Mouse (Mus musculus): Measurements from ENCODE around the gene Dhx34.

DNA sequence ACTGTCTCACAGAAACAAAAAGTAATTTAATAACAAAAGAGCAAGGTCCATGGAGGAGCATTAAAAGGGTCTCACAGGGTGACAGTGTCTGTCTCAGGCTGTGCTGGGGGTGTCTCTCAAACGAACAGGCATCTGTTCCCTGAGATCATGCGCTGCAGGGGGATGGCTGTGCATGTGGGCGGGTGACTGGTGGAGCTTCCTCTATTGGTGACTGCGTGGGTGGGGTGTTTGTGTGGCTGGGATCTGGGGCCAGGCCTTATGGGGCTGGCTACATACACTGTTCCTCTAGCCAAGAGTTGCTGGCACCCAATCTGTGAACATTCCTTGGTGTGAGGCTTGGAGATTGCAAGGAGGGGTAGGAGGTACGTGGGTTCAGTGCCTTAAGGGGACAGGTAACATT is 72.6 kb downstream of the Dhx34 start:
- TF ChIP-seq NRF1 (IDR thresholded peaks at IDR 0.05; ENCODE audit: insufficient read depth, low read depth, low read length, poor library complexity, severe bottlenecking) (no peak), KAT2A (conservative IDR thresholded peaks at IDR 0.05; ENCODE audit: low read depth, low read length) (no peak), POLR2A (IDR thresholded peaks at IDR 0.05; ENCODE audit: control insufficient read depth in 1 of 2, insufficient read depth in 1 of 2, low read depth in 1 of 2, low read length in 2 of 2, poor library complexity in 1 of 2) (no peak), POLR2AphosphoS2 (IDR thresholded peaks at IDR 0.05; ENCODE audit: low read length) (no peak)

All from MEL (cell line).